In the genomic region with DNA sequence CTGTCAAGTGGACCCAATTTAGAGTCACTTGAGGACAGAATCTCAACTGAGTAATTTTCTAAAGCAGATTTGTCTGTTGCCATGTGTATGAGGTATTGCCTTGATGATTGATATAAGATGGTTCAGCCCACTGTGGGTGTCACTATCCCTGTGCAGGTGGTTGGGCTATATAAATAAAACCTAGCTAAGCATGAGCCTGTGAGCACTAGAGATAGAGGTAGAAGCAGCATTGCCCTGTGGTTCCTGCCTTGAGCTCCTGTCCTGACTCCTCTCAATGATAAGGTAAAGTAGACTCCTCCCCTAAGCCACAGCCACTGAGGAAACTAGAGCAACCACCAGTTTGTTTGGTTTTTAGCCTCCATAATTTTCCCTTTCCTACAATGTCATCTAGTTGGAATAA, we compare ENCODE assay signal across 26 mouse cellular contexts.
"Had no signal": no experiment of that assay in that cellular context is flagged by ENCODE, and none has a peak within 500 bp of the region (broad histone marks: within the 10 kb centered on the region; RNA-seq: fewer than 3 reads in every experiment).

No protein-coding gene starts in this region.

- ATAC-seq: hindbrain, postnatal 0 days; intestine, embryonic 16.5 days had no signal

- H3K4me3 ChIP-seq: gastrocnemius, adult 2 months; heart, adult 2 months; heart, embryonic 13.5 days; heart, embryonic 15.5 days; hindbrain, embryonic 13.5 days; hindbrain, embryonic 15.5 days; kidney, embryonic 15.5 days; limb, embryonic 13.5 days; limb, embryonic 15.5 days had no signal

- DNase-seq: gastrocnemius, adult 2 months; gastrocnemius, postnatal 14 days; gastrocnemius, postnatal 36 days; heart, adult 11 months; heart, adult 2 months; heart, postnatal 14 days; heart, postnatal 36 days; kidney, adult 11 months; kidney, adult 2 months; kidney, adult 9 months; kidney, postnatal 14 days; kidney, postnatal 36 days; layer of hippocampus, adult 9-11 months; layer of hippocampus, postnatal 36 days; left cerebral cortex, postnatal 4 days had no signal

- H3K9me3 ChIP-seq: heart, embryonic 13.5 days; heart, embryonic 15.5 days; hindbrain, embryonic 13.5 days; hindbrain, embryonic 15.5 days; kidney, embryonic 15.5 days; limb, embryonic 13.5 days; limb, embryonic 15.5 days had no signal

- H3K9ac ChIP-seq: heart, embryonic 13.5 days; heart, embryonic 15.5 days; hindbrain, embryonic 13.5 days; hindbrain, embryonic 15.5 days; kidney, embryonic 15.5 days; limb, embryonic 13.5 days; limb, embryonic 15.5 days had no signal

- H3K27ac ChIP-seq: gastrocnemius, adult 2 months; heart, adult 2 months; heart, embryonic 13.5 days; heart, embryonic 15.5 days; hindbrain, embryonic 13.5 days; hindbrain, embryonic 15.5 days; hindbrain, postnatal 0 days; kidney, embryonic 15.5 days; kidney, postnatal 0 days; limb, embryonic 13.5 days; limb, embryonic 15.5 days had no signal

- H3K36me3 ChIP-seq: heart, embryonic 13.5 days; heart, embryonic 15.5 days; hindbrain, embryonic 13.5 days; hindbrain, embryonic 15.5 days; kidney, embryonic 15.5 days; limb, embryonic 13.5 days; limb, embryonic 15.5 days had no signal

- H3K27me3 ChIP-seq: heart, embryonic 13.5 days; heart, embryonic 15.5 days; hindbrain, embryonic 13.5 days; hindbrain, embryonic 15.5 days; kidney, embryonic 15.5 days; limb, embryonic 13.5 days; limb, embryonic 15.5 days had no signal

- H3K4me2 ChIP-seq: heart, embryonic 11.5 days; heart, embryonic 13.5 days; heart, embryonic 15.5 days; hindbrain, embryonic 13.5 days; hindbrain, embryonic 15.5 days; kidney, embryonic 15.5 days; limb, embryonic 13.5 days; limb, embryonic 15.5 days had no signal

- H3K4me1 ChIP-seq: hindbrain, embryonic 13.5 days; hindbrain, embryonic 15.5 days; kidney, embryonic 15.5 days; limb, embryonic 13.5 days; limb, embryonic 15.5 days had no signal
